Mouse (Mus musculus) mouse embryonic stem cell (cell line): ENCODE measurements around the gene Prelid1.

Experiments
- in situ Hi-C, 2 experiments: fragments of 300-500 bp; cut with MboI; formaldehyde crosslinking; loops; 1 replicate in 1 of 2; 3 replicates in 1 of 2; pipeline ENCODE4 v1.14.3; 2019 to 2020; ENCODE audit warnings: low sequenced_read_pairs in 2 of 2, low pct_unique_long_range_greater_than_20kb in 1 of 2, mixed read lengths in 1 of 2; ENCODE audit not compliant: unreplicated experiment in 1 of 2

Gene Prelid1

DNA sequence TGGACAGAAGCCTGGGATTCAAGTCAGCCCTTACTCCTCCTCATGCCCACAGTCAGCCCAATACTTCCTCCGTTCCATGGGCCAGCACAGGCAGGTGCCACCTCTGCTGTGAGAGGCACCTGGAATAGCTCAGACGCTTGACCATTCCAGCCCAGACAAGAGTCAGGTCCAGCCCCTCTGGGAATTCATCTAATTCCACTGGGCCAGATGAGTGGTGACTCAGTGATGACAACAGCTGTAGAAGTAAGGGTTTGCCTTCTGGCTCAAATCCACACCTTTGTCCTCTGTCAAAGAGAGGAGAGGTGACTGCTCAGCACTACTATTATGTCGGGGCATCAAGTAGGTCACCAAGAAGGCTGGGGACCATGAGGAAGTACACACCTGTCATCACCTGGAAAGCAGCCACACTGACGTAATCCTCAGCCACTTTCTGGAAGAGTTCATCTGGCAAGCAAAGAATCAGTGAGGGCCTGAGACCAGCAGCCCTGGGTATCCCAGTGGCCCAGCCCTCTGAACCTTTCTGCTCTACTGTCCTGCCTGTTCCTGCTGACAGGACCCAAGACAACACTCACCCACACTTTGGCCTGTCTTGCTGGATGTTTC is at the start of gene Prelid1:
Prelid1 (plus strand) TSS at position 570 of the 603 bp plus-strand sequence.
- in situ Hi-C loops = no loop called here

- in situ Hi-C loops = no loop called here
These were observed 43.1 kb upstream of the Prelid1 start for GRCm38 (mm10) chr13:55277203-55277602.

DNA sequence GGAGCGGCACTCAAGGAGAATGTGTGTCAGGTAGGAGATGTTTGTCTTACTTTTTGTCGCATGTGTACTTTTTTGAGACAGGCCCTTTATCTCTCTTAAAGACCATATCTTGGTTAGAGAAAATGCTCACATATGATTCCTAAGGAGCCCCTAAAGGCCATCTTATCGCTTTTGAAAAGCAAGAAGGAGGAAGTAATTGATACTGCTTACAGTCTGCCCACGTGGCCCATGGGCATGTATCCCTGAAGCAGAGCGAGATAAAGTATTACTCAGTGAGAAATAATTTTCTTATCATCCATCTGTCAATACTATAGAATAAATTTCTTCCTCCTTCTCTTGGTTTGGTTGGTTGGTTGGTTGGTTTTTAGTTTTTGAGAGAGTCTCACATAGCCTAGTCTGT is 42.7 kb upstream of the Prelid1 start:
- in situ Hi-C loops = no loop called here

DNA sequence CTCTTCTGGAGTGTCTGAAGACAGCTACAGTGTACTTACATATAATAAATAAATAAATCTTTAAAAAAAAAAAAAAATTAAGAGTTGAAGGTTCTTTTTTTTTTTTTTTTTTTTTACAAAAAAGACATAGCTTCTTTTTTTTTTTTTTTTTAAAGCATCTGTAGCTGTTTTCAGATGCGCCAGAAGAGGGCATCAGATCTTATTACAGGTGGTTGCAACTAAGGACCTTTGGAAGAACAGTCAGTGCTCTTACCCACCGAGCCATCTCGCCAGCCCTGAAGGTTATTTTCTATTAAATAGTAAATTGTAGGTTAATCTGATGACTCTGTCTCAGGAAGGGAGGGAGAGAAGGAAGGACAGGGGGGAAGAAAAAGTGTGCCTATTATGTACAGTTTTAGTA is 31.4 kb upstream of the Prelid1 start:
- in situ Hi-C loops = no loop called here

- in situ Hi-C loops = no loop called here
These were observed 23.5 kb upstream of the Prelid1 start for GRCm38 (mm10) chr13:55296760-55297159.

DNA sequence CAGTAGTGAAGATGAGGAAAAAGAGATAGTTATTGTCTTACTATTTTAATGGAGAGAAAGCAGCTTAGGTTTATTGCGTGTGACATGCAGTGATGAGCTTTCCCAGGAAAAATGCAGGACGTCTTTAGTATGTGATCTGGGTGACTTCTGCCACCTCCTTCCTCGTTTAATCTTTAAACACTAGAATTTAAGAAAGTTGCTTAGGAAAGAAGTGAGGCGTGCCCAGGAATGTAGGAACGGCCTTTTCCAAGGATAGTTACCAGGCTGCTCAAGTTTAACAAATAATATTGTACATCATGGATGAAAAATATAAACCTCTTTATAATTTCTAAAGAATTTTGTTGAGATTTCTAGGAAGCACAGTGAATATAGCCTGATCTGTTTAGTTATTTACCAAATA is 19.4 kb upstream of the Prelid1 start:
- in situ Hi-C loops = no loop called here

GRCm38 (mm10) chr13:55312028-55312630 is 8.2 kb upstream of the Prelid1 start:
- in situ Hi-C loops = no loop called here

GRCm38 (mm10) chr13:55313051-55313450 is 7.2 kb upstream of the Prelid1 start:
- in situ Hi-C loops = no loop called here

GRCm38 (mm10) chr13:55314891-55315412 is 5.3 kb upstream of the Prelid1 start:
- in situ Hi-C loops = no loop called here

DNA sequence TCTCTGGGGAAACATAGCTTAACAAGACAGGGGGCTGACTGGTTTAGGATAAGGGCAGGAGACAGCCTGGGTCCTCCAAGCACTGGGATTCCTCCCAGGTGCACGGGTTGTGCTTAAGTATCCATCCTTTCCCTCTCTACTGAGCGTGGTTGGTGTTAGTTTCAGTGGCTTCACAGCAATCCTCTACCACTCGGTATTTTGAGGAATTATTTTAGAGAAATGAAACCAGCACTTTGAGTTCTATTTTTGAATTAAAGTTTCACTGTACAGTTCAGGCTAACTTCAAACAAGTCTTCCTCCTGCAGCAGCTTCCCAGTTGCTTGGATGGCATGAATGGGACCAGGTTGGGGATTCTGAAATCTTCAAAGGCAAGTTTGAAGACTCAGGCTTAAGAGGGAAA is 1.9 kb upstream of the Prelid1 start:
- in situ Hi-C loops = no loop called here

GRCm38 (mm10) chr13:55321434-55322129 is 1.3 kb downstream of the Prelid1 start, which contains the start of gene Rab24:
Gene Rab24 (minus strand): TSS chr13:55321946.
- in situ Hi-C loops = no loop called here

DNA sequence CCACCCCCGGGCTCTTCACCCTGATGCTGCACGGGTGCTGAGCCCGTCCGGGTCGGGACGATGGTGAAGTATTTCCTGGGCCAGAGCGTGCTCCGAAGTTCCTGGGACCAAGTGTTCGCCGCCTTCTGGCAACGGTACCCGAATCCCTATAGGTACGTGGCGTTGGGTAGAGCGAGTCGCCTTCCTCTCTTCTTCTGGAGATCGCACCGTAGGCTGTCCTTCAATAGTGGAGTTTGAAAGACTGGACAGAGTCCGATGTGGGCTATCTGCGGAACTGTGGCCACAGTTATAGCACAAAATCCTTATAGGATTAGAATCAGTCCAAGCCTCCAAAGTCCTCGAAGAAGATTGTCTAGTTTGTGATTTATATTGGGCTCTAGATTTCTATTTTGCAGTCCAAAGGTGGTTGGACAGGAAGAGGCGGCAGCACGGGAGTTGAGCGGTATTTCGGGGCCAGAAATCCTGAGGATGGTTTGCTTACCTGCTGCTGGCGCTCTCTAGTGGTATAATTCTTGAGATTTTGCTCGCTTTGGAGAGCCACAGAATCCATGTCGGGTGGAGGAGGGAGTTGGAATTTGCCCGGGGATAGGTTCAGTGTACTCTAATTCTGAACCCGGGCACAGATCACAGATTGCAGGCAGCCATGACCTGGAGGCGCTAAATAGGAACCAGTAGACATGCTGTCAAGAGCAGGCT is 2.0 kb downstream of the Prelid1 start:
- in situ Hi-C loops = no loop called here

GRCm38 (mm10) chr13:55325596-55325995 is 5.3 kb downstream of the Prelid1 start:
- in situ Hi-C loops = no loop called here

DNA sequence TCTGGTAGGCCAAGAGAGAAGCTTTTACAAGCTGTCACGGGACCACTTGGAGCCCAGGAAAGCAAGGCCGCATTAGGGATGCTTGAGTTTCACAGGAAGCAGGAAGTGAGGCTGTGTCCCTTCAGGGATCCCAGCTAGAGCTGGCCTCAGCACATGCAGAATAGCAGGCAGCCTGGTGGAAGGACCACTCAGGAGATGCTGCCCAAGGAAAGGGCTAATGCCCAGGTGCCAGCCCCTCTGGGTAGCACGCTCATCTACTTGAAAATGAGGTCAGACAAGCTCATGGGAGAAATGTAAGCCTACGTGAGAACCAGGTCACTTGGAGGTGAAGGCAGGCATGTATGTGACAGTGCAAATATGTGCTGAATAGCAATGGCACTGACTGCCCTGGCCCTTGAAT is 6.9 kb downstream of the Prelid1 start:
- in situ Hi-C loops = no loop called here

DNA sequence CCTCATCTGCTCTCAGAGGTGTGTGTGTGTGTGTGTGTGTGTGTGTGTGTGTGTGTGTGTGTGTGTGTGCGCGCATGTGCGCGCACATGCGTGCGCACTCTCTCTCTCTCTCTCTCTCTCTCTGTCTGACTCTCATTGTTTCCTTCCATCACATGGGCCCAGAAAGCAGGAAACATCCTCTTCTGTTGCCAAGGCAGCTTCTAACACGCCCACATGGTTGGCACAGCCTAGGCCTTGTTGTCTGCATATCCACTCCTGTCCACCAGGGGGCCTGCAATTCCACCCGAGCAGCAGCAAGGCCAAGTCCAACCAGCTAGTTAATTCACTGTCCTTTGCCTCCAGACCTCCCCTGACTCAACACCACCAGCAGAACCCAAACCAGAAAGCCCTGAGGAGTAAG is 7.3 kb downstream of the Prelid1 start:
- in situ Hi-C loops = no loop called here

DNA sequence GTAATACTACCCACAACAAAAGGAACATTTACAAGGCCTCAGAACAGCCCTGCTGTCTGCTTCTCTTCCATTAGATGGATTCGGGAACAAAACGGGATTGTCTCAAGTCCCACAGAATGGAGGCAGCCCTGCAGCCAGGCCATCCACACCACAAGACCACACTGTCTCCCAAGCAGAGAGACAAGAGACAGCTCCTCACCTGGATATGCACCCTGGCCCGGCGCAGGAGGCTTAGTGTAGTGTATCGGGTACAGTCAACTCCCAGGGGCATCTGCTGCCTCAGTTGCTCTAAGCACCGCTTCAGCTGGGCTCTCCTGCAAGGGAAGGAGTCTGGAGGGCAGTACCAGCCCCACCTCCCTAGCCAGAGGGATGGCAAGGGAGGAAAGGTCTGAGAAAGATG is 7.9 kb downstream of the Prelid1 start:
- in situ Hi-C loops = no loop called here

DNA sequence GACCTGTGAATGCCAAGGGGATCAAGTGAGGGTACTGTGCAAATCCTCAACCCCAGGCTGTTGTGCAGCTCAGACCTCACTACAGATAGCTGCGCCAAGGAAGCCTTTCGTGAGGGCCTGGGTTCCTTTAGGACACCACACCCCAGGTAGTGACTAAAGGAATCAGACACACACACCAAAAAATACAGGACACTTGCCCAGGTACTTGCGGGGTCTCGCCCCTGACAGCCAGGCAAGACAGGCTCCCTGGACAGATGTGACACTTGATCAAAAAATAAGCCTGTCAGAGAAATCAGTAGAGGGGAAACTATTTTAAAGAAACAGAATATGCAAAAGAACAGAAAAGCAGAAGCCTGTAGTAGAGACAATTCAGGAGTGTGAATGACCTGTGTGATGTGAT is 8.3 kb downstream of the Prelid1 start:
- in situ Hi-C loops = no loop called here

GRCm38 (mm10) chr13:55329109-55329682 is 8.9 kb downstream of the Prelid1 start:
- in situ Hi-C loops = no loop called here
